Mouse (Mus musculus) C2C12 (cell line): ENCODE data around the gene Tent4a. TPM values are rescaled to one million over a fixed set of nuclear protein-coding genes. Genes with fewer than 3 reads are reported as not detected.
"Not testable (repeated sequence)": the region's sequence is repeated elsewhere in the genome, so short reads cannot be mapped to it uniquely, and the experiment has no call there.

Experiments
- H3K27me3 ChIP-seq: one replicate; pipeline ENCODE4 v1.6.1; 2011; ENCODE audit not compliant: control insufficient read depth, insufficient read depth, insufficient read length
- H3K36me3 ChIP-seq: one replicate; pipeline ENCODE4 v1.6.1; 2011; ENCODE audit not compliant: control insufficient read depth, insufficient read depth
- H3K4me3 ChIP-seq: one replicate; pipeline ENCODE4 v1.5.1; 2011; ENCODE audit warnings: mild to moderate bottlenecking, control low read depth; ENCODE audit not compliant: poor library complexity, insufficient read depth, severe bottlenecking
- H3K79me2 ChIP-seq: one replicate; pipeline ENCODE4 v1.6.1; 2011; ENCODE audit not compliant: control insufficient read depth, insufficient read depth
- H3K79me3 ChIP-seq: one replicate; pipeline ENCODE4 v1.6.1; 2011; ENCODE audit warnings: low read depth, control low read depth
- H3ac ChIP-seq: one replicate; pipeline ENCODE3; 2011; ENCODE audit warnings: low read depth; ENCODE audit not compliant: control insufficient read depth, insufficient read length
- CEBPB ChIP-seq: IDR thresholded peaks from one replicate; pipeline ENCODE4 v1.6.1; 2011; ENCODE audit warnings: low read depth, mild to moderate bottlenecking, control low read depth, moderate library complexity
- CTCF ChIP-seq: IDR thresholded peaks from one replicate; pipeline ENCODE4 v1.5.1; 2011; ENCODE audit not compliant: control insufficient read depth, insufficient read depth, insufficient read length
- FOSL1 ChIP-seq: IDR thresholded peaks from one replicate; pipeline ENCODE4 v1.8.0; 2011; ENCODE audit warnings: mild to moderate bottlenecking, low read length; ENCODE audit not compliant: poor library complexity, insufficient read depth, severe bottlenecking
- MAX ChIP-seq: IDR thresholded peaks from one replicate; pipeline ENCODE4 v1.6.1; 2011; ENCODE audit warnings: mild to moderate bottlenecking, control low read depth
- MYOD1 ChIP-seq: IDR thresholded peaks from one replicate; pipeline ENCODE4 v1.6.1; 2011; ENCODE audit warnings: low read depth; ENCODE audit not compliant: control insufficient read depth, insufficient read length
- MYOG ChIP-seq: IDR thresholded peaks from one replicate; pipeline ENCODE4 v1.6.1; 2011; ENCODE audit not compliant: control insufficient read depth, insufficient read length; ENCODE audit errors: extremely low read depth
- USF1 ChIP-seq: IDR thresholded peaks from one replicate; pipeline ENCODE4 v1.6.1; 2011; ENCODE audit warnings: low read depth, mild to moderate bottlenecking, control low read depth, moderate library complexity
- polyA plus RNA-seq: library from polyadenylated mRNA; unstranded; fragments of >200 nt; fragmentation: generic; extraction: Trizol; gene quantifications from one replicate; pipeline ENCODE4 v1.2.1, GENCODE M21; 2012; ENCODE audit warnings: missing spikeins

Tent4a gene
- polyA plus RNA-seq, 1 experiment: 19.2 TPM

DNA sequence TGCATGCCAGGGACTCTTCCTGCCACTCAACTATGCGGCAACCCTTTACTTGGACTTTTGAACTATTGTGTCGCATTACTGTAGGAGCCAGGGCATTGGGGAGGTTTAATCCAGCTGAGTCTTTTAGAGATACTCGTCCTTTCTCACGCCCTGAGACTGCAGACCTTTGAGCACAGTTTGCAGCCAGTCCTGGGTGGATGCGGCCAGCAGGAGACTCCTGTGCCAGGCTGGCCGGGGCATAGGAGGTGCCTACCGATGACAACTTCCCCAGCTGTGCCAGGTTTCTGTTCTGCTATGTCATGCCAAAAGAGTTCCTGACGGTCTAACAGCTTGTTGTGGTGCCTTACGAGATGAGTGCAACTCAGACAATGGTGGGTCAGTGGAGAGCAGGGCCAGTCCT is 34.8 kb upstream of the Tent4a start:
- TF ChIP-seq MAX (no peak), FOSL1 (no peak), USF1 (no peak), MYOG (no peak), CTCF (no peak), CEBPB (no peak), MYOD1 (no peak)
- Histone ChIP-seq H3K79me2 (no peaks in the 10 kb centered on the region), H3K27me3 (no peaks in the 10 kb centered on the region), H3K4me3 (no peak overlapping the region), H3K36me3 (no peaks in the 10 kb centered on the region), H3ac (no peak overlapping the region), H3K79me3 (no peaks in the 10 kb centered on the region)

DNA sequence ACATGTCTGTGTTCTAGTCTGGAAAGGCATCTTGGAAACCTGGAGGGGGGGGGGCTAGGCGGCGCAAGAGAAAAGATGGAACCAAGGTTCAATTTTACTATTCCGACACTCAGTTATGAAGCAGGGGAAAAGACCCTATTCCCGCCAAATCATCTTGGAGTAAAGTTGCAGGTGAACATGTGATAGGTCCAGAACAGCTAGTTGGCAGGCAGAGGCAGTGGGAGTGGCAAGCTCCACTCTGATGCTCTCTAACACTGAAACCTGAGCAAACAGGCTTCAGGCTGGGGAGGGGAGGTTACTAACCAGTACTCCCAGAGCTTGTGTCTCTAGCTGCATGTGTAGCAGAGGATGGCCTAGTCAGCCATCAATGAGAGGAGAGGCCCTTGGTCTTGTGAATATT is 31.0 kb upstream of the Tent4a start:
- not testable (repeated sequence) for H3K79me3 ChIP-seq, H3ac ChIP-seq, H3K36me3 ChIP-seq, H3K4me3 ChIP-seq, H3K27me3 ChIP-seq, H3K79me2 ChIP-seq

DNA sequence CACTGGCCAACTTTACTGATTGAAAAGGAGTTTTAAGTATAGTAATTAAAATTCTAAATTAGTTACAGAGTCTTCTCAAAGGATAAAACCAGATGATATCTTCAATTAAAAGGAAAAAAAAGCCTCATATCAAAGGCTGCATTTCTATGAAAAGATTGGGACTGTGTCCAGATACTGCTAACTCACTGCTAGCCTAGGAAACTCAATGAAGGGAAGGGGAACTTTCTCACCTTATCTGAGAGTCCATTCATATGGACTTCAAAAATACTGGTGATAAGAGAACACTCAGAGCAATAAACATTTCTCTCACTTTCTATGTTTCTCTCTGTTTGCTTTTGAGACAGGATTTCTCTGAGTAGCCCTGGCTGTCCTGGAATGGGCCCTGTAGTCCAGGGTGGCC is 30.2 kb upstream of the Tent4a start:
- Histone ChIP-seq H3K4me3 (no peak overlapping the region), H3K36me3 (no peaks in the 10 kb centered on the region), H3K79me2 (no peaks in the 10 kb centered on the region), H3K79me3 (no peaks in the 10 kb centered on the region), H3K27me3 (no peaks in the 10 kb centered on the region), H3ac (no peak overlapping the region)
- TF ChIP-seq MYOD1 (no peak), USF1 (no peak), CTCF (no peak), MAX (no peak), FOSL1 (no peak), CEBPB (no peak), MYOG (no peak)

DNA sequence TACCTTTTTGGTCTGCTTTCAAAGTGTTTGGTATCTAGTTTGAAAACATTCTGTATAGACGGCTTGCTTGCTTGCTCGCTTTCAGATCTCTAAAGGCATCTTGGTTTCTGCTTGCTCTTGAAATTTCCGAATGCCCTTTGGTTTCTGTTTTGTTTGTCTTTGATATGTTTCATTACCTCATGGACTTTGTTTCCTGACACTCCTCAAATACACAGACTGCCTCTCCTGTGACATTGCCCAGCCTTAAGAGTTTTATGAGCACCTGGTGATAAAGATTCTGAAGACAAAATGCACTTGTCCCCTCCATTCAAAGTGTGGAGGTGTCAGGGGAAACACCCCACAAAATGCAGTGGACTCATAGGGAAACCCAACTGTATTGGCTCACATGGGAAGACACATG is 29.5 kb upstream of the Tent4a start:
- no peak overlapping the region for H3K4me3 ChIP-seq
- H3K27me3 ChIP-seq: no peaks in the 10 kb centered on the region
- no peaks in the 10 kb centered on the region for H3K36me3 ChIP-seq
- H3K79me2 ChIP-seq: no peaks in the 10 kb centered on the region
- H3ac ChIP-seq: no peak overlapping the region
- no peaks in the 10 kb centered on the region for H3K79me3 ChIP-seq
- TF ChIP-seq FOSL1 (no peak), CEBPB (no peak), MYOG (no peak), MAX (no peak), USF1 (no peak), MYOD1 (no peak), CTCF (no peak)

DNA sequence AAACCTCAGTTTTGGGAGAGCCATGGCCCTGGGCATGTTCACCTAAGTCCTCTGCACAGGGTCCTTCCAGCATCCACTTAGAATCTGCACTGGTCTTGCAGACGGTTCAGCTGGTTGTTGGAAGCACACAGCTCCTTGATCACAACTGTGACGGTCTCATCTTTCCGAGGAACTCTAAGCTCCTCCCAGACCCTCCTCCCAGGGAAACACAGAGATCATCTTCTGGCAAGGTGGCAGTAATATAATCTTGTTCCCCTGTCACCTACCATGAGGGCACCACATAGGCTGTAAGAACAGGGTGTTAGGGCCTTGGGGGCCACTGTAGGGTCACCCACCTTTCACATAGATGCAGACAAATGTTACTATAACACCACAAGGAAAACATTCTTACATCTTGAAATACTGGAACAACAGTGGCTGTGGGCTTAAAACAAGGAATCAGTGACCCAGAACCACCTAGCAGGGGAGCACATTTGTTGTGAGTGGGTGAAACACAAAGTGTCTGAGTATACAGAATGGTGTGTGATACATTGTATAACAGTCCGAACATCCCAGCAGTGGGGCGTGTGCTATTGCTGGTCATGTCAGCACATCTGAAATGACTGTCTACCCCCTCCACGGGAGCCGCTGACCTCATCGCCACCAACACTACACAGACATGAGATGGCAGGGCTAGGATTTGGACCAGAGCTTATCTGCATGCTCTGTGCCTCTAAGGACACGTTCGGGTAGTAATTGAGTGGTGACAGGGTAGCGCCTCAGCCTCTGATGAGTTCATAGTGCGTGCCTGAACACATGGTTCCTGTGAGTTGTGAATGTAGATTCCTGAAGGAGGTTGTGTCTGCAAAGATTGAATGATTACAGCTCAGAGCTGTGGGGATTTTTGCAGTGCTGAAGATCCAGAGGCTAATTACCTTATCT is 28.5 kb upstream of the Tent4a start:
- H3K79me3 ChIP-seq: no peaks in the 10 kb centered on the region
- H3K79me2 ChIP-seq: no peaks in the 10 kb centered on the region
- no peak for TF ChIP-seq FOSL1
- no peak for TF ChIP-seq MAX
- no peak for TF ChIP-seq USF1
- no peak for TF ChIP-seq MYOD1
- TF ChIP-seq MYOG: no peak
- no peak for TF ChIP-seq CTCF
- no peak for TF ChIP-seq CEBPB
- H3K27me3 ChIP-seq: no peaks in the 10 kb centered on the region
- no peak overlapping the region for H3ac ChIP-seq
- no peaks in the 10 kb centered on the region for H3K36me3 ChIP-seq
- H3K4me3 ChIP-seq: no peak overlapping the region

DNA sequence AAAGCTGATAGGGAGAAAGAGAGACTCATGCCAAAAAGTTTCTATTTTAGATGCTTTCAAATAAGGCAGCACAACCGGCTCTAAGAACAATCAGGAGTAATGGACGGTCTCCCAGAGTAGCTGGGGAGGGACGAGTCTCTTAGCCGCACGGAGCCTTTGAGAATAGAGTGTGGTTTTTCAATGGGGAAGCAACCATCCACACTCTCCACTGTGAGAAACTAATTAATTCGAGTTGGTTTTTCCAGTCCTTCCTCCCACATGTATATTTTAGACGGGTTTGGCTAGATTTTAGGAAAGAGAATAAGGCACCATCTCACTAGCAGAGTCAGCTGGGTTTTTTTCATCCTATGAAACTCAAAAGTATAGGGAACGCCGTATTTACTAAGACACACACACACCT is 27.6 kb upstream of the Tent4a start:
- H3K27me3 ChIP-seq: no peaks in the 10 kb centered on the region
- no peak overlapping the region for H3K4me3 ChIP-seq
- no peaks in the 10 kb centered on the region for H3K79me3 ChIP-seq
- H3K36me3 ChIP-seq: no peaks in the 10 kb centered on the region
- no peak overlapping the region for H3ac ChIP-seq
- TF ChIP-seq USF1 (no peak), FOSL1 (no peak), MYOG (no peak), MYOD1 (no peak), MAX (no peak)
- no peaks in the 10 kb centered on the region for H3K79me2 ChIP-seq
